Mouse (Mus musculus) liver, adult 2 months (tissue): Measurements from ENCODE around the gene Ift88. TPM values are rescaled to one million over a fixed set of nuclear protein-coding genes. Genes with fewer than 3 reads are reported as not detected.

Experiments used
- DNase-seq: peaks from one replicate; pipeline ENCODE4 v3.0.0-alpha.2; 2011; ENCODE audit warnings: low read depth, low spot score; ENCODE audit errors: extremely low read depth
- H3K27ac ChIP-seq: fragments of 200-500 bp; replicated peaks from 2 replicates; pipeline ENCODE4 v1.5.1; 2012; ENCODE audit warnings: low read depth, mild to moderate bottlenecking, control low read depth, inconsistent platforms, low read length; ENCODE audit not compliant: insufficient read depth
- H3K27me3 ChIP-seq: fragments of 200-500 bp; 2 replicates; pipeline ENCODE4 v1.6.1; 2012; ENCODE audit warnings: mild to moderate bottlenecking, moderate library complexity, low read length, inconsistent platforms; ENCODE audit not compliant: control insufficient read depth, insufficient read depth
- H3K36me3 ChIP-seq: fragments of 200-500 bp; 2 replicates; pipeline ENCODE4 v1.6.1; 2012; ENCODE audit warnings: low read length, inconsistent platforms; ENCODE audit not compliant: control insufficient read depth, insufficient read depth
- H3K4me1 ChIP-seq: fragments of 200-500 bp; 2 replicates; pipeline ENCODE4 v1.6.1; 2011; ENCODE audit warnings: low read length; ENCODE audit not compliant: control insufficient read depth, insufficient read depth
- H3K4me3 ChIP-seq: fragments of 200-500 bp; 2 replicates; pipeline ENCODE4 v1.5.1; 2011; ENCODE audit warnings: low read depth, mild to moderate bottlenecking, control low read depth, low read length, moderate library complexity; ENCODE audit not compliant: insufficient read depth
- H3K79me2 ChIP-seq: fragments of 200-500 bp; 2 replicates; pipeline ENCODE4 v1.6.1; 2012; ENCODE audit warnings: inconsistent platforms, mild to moderate bottlenecking, low read length, moderate library complexity; ENCODE audit not compliant: control insufficient read depth, insufficient read depth
- H3K9ac ChIP-seq: fragments of 200-500 bp; 2 replicates; pipeline ENCODE4 v1.6.1; 2012; ENCODE audit warnings: low read depth, mild to moderate bottlenecking, control low read depth, inconsistent platforms, low read length
- CTCF ChIP-seq: fragments of 200-500 bp; IDR thresholded peaks from 2 replicates; pipeline ENCODE4 v1.5.1; 2011; ENCODE audit warnings: low read depth, low read length, control low read depth
- POLR2A ChIP-seq: fragments of 200-500 bp; IDR thresholded peaks from 2 replicates; pipeline ENCODE4 v1.6.1; 2011; ENCODE audit warnings: low read length, control low read depth; ENCODE audit not compliant: insufficient read depth; ENCODE audit errors: extremely low read depth
- WGBS: fragments of 180-500 bp; shearing (Covaris S2); methylation state at CpG from one replicate; pipeline ENCODE4 v1.1.7; 2018; 5-methylcytosine and 5-hydroxymethylcytosine counted together
- polyA plus RNA-seq: library from polyadenylated mRNA; depleted of rRNA; stranded (reverse); fragments of >200 nt; gene quantifications from 2 replicates; pipeline ENCODE4 v1.2.3, GENCODE M21; 2012; rRNA removed
- total RNA-seq: library from RNA; depleted of rRNA; stranded (reverse); fragments of >200 nt; gene quantifications from 2 replicates; pipeline ENCODE4 v1.2.3, GENCODE M21; 2014; rRNA removed

Gene Ift88
- total and polyA plus RNA-seq, 2 experiments = 2.5 to 6.0 TPM

DNA sequence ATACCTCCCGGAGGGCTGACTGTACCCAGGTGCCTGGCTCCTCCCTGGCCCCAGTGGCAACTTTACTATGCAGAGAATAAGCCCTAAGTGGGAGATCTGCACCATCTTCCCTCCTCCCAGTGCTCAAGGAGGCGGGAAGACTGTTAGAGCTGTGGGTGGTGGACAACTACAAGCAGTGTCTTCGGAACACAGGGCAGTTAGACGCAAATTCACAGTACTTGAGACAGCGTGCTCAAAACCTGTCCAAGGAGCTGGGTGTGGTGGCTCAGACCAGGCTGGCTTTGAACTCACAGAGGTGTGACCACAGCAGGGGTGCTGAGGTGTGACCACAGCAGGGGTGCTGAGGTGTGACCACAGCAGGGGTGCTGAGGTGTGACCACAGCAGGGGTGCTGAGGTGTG lies 130.6 kb downstream of the Ift88 start:
- Histone ChIP-seq H3K4me3 (no peak overlapping the region), H3K4me1 (no peaks in the 10 kb centered on the region), H3K27ac (no peak overlapping the region), H3K79me2 (no peaks in the 10 kb centered on the region), H3K36me3 (no peaks in the 10 kb centered on the region; the same call in 1 of the 2 replicates), H3K27me3 (no peaks in the 10 kb centered on the region), H3K9ac (no peak overlapping the region)
- WGBS = 97% methylated on average over 5 of the region's 5 CpGs
- TF ChIP-seq CTCF (no peak), POLR2A (no peak)
- no peak for DNase-seq

DNA sequence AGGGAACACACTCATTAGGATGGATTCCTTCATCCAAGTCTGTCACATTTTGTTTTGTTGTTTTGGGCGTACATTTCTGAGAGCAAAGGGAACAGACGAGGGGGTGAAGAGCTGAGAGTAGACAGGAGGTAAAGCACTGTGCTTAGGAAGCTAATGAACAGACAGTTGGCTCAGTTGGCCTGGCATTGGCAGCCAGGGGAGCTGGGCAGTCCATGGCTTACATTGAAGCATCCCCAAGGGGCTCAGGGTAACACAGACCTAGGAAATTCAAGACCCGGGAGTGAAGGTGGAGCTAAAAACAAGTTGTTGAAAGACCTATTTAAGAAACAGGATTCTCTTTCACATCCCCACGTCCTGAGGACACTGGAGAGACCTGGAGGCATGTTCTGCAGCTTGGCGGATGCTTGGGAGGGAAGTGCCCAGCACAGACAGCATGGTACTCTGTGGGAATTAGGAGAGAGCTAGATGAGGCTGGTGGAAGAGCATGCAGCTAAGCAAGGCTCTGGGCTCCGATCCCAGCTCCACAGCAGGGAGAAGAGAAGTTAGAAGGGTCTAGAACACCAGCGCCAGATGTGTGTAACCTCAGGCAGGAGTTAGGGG lies 131.7 kb downstream of the Ift88 start:
- Histone ChIP-seq H3K27me3 (no peaks in the 10 kb centered on the region), H3K36me3 (no peaks in the 10 kb centered on the region; the same call in 1 of the 2 replicates), H3K27ac (no peak overlapping the region), H3K4me3 (no peak overlapping the region), H3K4me1 (no peaks in the 10 kb centered on the region), H3K9ac (no peak overlapping the region), H3K79me2 (no peaks in the 10 kb centered on the region)
- TF ChIP-seq POLR2A (no peak), CTCF (no peak)
- no peak for DNase-seq
- WGBS = 97% methylated on average over 7 of the region's 7 CpGs

DNA sequence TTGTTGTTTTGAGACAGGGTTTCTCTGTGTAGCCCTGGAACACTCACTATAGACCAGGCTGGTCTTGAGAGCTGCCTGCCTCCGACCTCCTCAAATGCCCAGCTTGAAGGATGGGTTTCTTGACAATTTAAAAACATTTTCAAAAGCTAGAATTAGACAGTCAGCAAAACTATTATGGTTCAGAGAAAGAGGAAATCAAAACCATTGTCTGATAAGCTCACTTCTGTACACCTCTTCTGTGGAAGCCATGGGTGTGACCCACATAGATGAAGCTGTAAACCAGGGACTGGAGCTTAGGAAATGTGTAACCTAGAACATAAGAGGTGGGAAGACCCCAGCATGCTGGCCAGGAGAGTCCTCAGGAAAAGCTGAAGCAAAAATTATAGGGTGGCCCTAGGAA lies 133.1 kb downstream of the Ift88 start:
- WGBS = 97% methylated on average over 1 of the region's 1 CpGs
- no peak overlapping the region for H3K27ac ChIP-seq
- no peaks in the 10 kb centered on the region for H3K27me3 ChIP-seq
- no peaks in the 10 kb centered on the region for H3K79me2 ChIP-seq
- TF ChIP-seq POLR2A (no peak), CTCF (no peak)
- DNase-seq = no peak
- no peaks in the 10 kb centered on the region for H3K4me1 ChIP-seq
- H3K36me3 ChIP-seq = no peaks in the 10 kb centered on the region; the same call in 1 of the 2 replicates
- no peak overlapping the region for H3K4me3 ChIP-seq
- no peak overlapping the region for H3K9ac ChIP-seq

DNA sequence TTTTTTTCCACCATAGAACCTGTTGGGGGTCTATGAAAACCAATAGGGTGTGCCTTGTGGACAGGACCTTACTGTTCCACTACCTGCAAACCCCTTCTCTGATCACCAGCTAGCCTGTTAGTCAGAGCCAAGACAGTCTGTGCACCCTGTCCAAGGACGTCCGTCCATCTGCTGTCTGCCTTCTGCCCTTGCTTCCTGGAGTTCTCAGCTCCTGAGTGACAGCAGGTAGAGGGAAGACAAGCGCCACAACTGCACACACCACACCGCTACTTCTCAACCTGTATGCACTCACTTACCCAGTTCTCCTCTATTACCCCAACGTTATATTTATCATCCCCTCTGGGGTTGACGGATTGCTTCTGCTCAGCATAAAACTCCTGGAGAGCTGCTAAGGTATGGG lies 141.8 kb downstream of the Ift88 start:
- peaks cover 4% of the 10 kb centered on the region; the same call in 1 of the 2 replicates for H3K36me3 ChIP-seq
- H3K27me3 ChIP-seq = no peaks in the 10 kb centered on the region
- no peak overlapping the region for H3K4me3 ChIP-seq
- H3K27ac ChIP-seq = no peak overlapping the region
- TF ChIP-seq POLR2A (no peak), CTCF (no peak)
- no peaks in the 10 kb centered on the region for H3K79me2 ChIP-seq
- DNase-seq = no peak
- H3K4me1 ChIP-seq = peaks cover 6% of the 10 kb centered on the region; the same call in 1 of the 2 replicates
- H3K9ac ChIP-seq = no peak overlapping the region
- 92% methylated on average over 6 of the region's 6 CpGs for WGBS

Other genes with a start within 250 kb of the Ift88 start
- 33.0 and 46.4 TPM in 2 replicates for gene Cryl1, start 25.5 kb upstream of the Ift88 start, total RNA-seq
- gene Cryl1, start 25.5 kb upstream of the Ift88 start, polyA plus RNA-seq = 27.0 and 34.9 TPM in 2 replicates
- gene Il17d, start 100.7 kb downstream of the Ift88 start, total RNA-seq = not detected in 2 replicates
- gene Il17d, start 100.7 kb downstream of the Ift88 start, polyA plus RNA-seq = 0.17 TPM in 2 replicates
- gene Eef1akmt1, start 147.6 kb downstream of the Ift88 start, total RNA-seq = 11.6 and 11.7 TPM in 2 replicates
- 5.6 and 6.2 TPM in 2 replicates for gene Eef1akmt1, start 147.6 kb downstream of the Ift88 start, polyA plus RNA-seq
- 8.0 and 8.1 TPM in 2 replicates for gene Xpo4, start 241.4 kb downstream of the Ift88 start, total RNA-seq
- gene Xpo4, start 241.4 kb downstream of the Ift88 start, polyA plus RNA-seq = 1.5 and 1.6 TPM in 2 replicates